Mouse (Mus musculus) limb, embryonic 15.5 days (tissue): ENCODE results near the gene Kif6. TPM values are rescaled to one million over a fixed set of nuclear protein-coding genes. Genes with fewer than 3 reads are reported as not detected.
A peak's percentile ranks its signal among the peaks of the same experiment; 100 is the strongest.

ENCODE experiments used
- ATAC-seq: fragments of 200-750 bp; cut with Nextera tagmentation; 2 replicates; pipeline ENCODE4 v1.8.0; 2017; ENCODE audit warnings: low read depth, moderate TSS enrichment; ENCODE audit not compliant: insufficient number of reproducible peaks, low FRiP score, low TSS enrichment
- H3K27ac ChIP-seq: fragments of 300-500 bp; sonication (generic); 2 replicates; pipeline ENCODE4 v1.5.1; 2015; ENCODE audit warnings: moderate library complexity, mild to moderate bottlenecking, inconsistent platforms
- H3K27me3 ChIP-seq: fragments of 300-500 bp; sonication (generic); 2 replicates; pipeline ENCODE4 v1.6.1; 2015; ENCODE audit warnings: inconsistent platforms
- H3K36me3 ChIP-seq: fragments of 300-500 bp; sonication (generic); 2 replicates; pipeline ENCODE4 v1.6.1; 2015; ENCODE audit warnings: inconsistent platforms
- H3K4me1 ChIP-seq: fragments of 300-500 bp; sonication (generic); 2 replicates; pipeline ENCODE4 v1.6.1; 2015; ENCODE audit warnings: inconsistent platforms
- H3K4me2 ChIP-seq: fragments of 300-500 bp; sonication (generic); 2 replicates; pipeline ENCODE4 v1.6.1; 2015; ENCODE audit warnings: mild to moderate bottlenecking, inconsistent platforms
- H3K4me3 ChIP-seq: fragments of 300-500 bp; sonication (generic); 2 replicates; pipeline ENCODE4 v1.5.1; 2015; ENCODE audit warnings: mild to moderate bottlenecking, inconsistent platforms
- H3K9ac ChIP-seq: fragments of 300-500 bp; sonication (generic); 2 replicates; pipeline ENCODE4 v1.6.1; 2015; ENCODE audit warnings: inconsistent platforms
- H3K9me3 ChIP-seq: fragments of 300-500 bp; sonication (generic); 2 replicates; pipeline ENCODE4 v1.6.1; 2016; ENCODE audit warnings: inconsistent platforms
- WGBS: fragments of 180-500 bp; shearing (Covaris S2); methylation state at CpG from one replicate; pipeline ENCODE4 v1.1.7; 2015; 5-methylcytosine and 5-hydroxymethylcytosine counted together
- polyA plus RNA-seq: library from polyadenylated mRNA; unstranded; fragments of >200 nt; fragmentation: Nextera tagmentation; extraction: Ambion mirVana; gene quantifications from 2 replicates; pipeline ENCODE4 v1.2.1, GENCODE M21; 2015

Kif6 gene
- polyA plus RNA-seq, 1 experiment from 2014 or later = 1.3 TPM

GRCm38 (mm10) chr17:49633041-49633440 lies 18.1 kb downstream of the Kif6 start:
- H3K9ac ChIP-seq = no peak overlapping the region
- no peaks in the 10 kb centered on the region for H3K9me3 ChIP-seq
- H3K4me1 ChIP-seq = no peaks in the 10 kb centered on the region
- ATAC-seq = no peak
- H3K27me3 ChIP-seq = no peaks in the 10 kb centered on the region
- H3K4me2 ChIP-seq = no peak overlapping the region
- no peak overlapping the region for H3K27ac ChIP-seq
- WGBS = 50% methylated on average over 8 of the region's 8 CpGs
- no peak overlapping the region for H3K4me3 ChIP-seq
- no peaks in the 10 kb centered on the region for H3K36me3 ChIP-seq

GRCm38 (mm10) chr17:49641903-49642302 lies 27.0 kb downstream of the Kif6 start:
- no peak overlapping the region for H3K4me2 ChIP-seq
- H3K27me3 ChIP-seq = no peaks in the 10 kb centered on the region
- no peak overlapping the region for H3K27ac ChIP-seq
- H3K9ac ChIP-seq = no peak overlapping the region
- no peaks in the 10 kb centered on the region for H3K36me3 ChIP-seq
- 0 out of 2 replicates have a peak, but pooled peaks cover 3% of the 10 kb centered on the region for H3K4me1 ChIP-seq
- H3K9me3 ChIP-seq = no peaks in the 10 kb centered on the region
- ATAC-seq = no peak
- no peak overlapping the region for H3K4me3 ChIP-seq
- 77% methylated on average over 6 of the region's 6 CpGs for WGBS

- H3K4me3 ChIP-seq = no peak overlapping the region
- H3K9me3 ChIP-seq = no peaks in the 10 kb centered on the region
- no peak for ATAC-seq
- 0 out of 2 replicates have a peak, but pooled peaks cover 3% of the 10 kb centered on the region for H3K4me1 ChIP-seq
- no peak overlapping the region for H3K4me2 ChIP-seq
- no peaks in the 10 kb centered on the region for H3K27me3 ChIP-seq
- no peak overlapping the region for H3K27ac ChIP-seq
- WGBS = 93% methylated on average over 8 of the region's 8 CpGs
- no peak overlapping the region for H3K9ac ChIP-seq
- H3K36me3 ChIP-seq = no peaks in the 10 kb centered on the region
These were observed 27.4 kb downstream of the Kif6 start for GRCm38 (mm10) chr17:49642336-49642735.

GRCm38 (mm10) chr17:49642889-49643490 lies 28.1 kb downstream of the Kif6 start:
- no peak for ATAC-seq
- no peaks in the 10 kb centered on the region for H3K9me3 ChIP-seq
- 0 out of 2 replicates have a peak, but pooled peaks cover 3% of the 10 kb centered on the region for H3K4me1 ChIP-seq
- 87% methylated on average over 11 of the region's 11 CpGs for WGBS
- H3K4me3 ChIP-seq = no peak overlapping the region
- H3K36me3 ChIP-seq = no peaks in the 10 kb centered on the region
- H3K27me3 ChIP-seq = no peaks in the 10 kb centered on the region
- no peak overlapping the region for H3K4me2 ChIP-seq
- H3K27ac ChIP-seq = no peak overlapping the region
- H3K9ac ChIP-seq = no peak overlapping the region

GRCm38 (mm10) chr17:49646267-49646666 lies 31.3 kb downstream of the Kif6 start:
- 0 out of 2 replicates have a peak, but pooled peaks cover 3% of the 10 kb centered on the region for H3K4me1 ChIP-seq
- H3K27ac ChIP-seq = no peak overlapping the region
- ATAC-seq = no peak
- 87% methylated on average over 5 of the region's 5 CpGs for WGBS
- H3K9me3 ChIP-seq = no peaks in the 10 kb centered on the region
- no peak overlapping the region for H3K4me2 ChIP-seq
- no peaks in the 10 kb centered on the region for H3K27me3 ChIP-seq
- no peak overlapping the region for H3K9ac ChIP-seq
- H3K4me3 ChIP-seq = no peak overlapping the region
- H3K36me3 ChIP-seq = no peaks in the 10 kb centered on the region

- Histone ChIP-seq H3K27me3 (no peaks in the 10 kb centered on the region), H3K27ac (peak overlapping the region; percentile 55; the same call in 1 of the 2 replicates), H3K36me3 (no peaks in the 10 kb centered on the region), H3K4me2 (no peak overlapping the region), H3K4me3 (no peak overlapping the region), H3K9ac (no peak overlapping the region), H3K4me1 (0 out of 2 replicates have a peak, but pooled peaks cover 3% of the 10 kb centered on the region), H3K9me3 (no peaks in the 10 kb centered on the region)
- WGBS = 58% methylated on average over 2 of the region's 2 CpGs
- no peak for ATAC-seq
These were observed 34.0 kb downstream of the Kif6 start for GRCm38 (mm10) chr17:49648970-49649369.

- H3K4me3 ChIP-seq = no peak overlapping the region
- H3K36me3 ChIP-seq = no peaks in the 10 kb centered on the region
- no peaks in the 10 kb centered on the region for H3K27me3 ChIP-seq
- no peaks in the 10 kb centered on the region for H3K4me1 ChIP-seq
- peak overlapping the region; percentile 35; the same call in 1 of the 2 replicates for H3K27ac ChIP-seq
- WGBS = 50% methylated on average over 7 of the region's 7 CpGs
- no peak overlapping the region for H3K9ac ChIP-seq
- peak; percentile 69; the same call in 1 of the 2 replicates for ATAC-seq
- no peak overlapping the region for H3K4me2 ChIP-seq
- no peaks in the 10 kb centered on the region for H3K9me3 ChIP-seq
These were observed 34.5 kb downstream of the Kif6 start for GRCm38 (mm10) chr17:49649394-49649793.

- Histone ChIP-seq H3K4me3 (no peak overlapping the region), H3K36me3 (no peaks in the 10 kb centered on the region), H3K27me3 (no peaks in the 10 kb centered on the region), H3K4me1 (no peaks in the 10 kb centered on the region), H3K27ac (no peak overlapping the region), H3K9me3 (no peaks in the 10 kb centered on the region), H3K4me2 (no peak overlapping the region), H3K9ac (no peak overlapping the region)
- no peak for ATAC-seq
- whole genome bisulfite sequencing = 82% methylated on average over 4 of the region's 4 CpGs
These were observed 35.4 kb downstream of the Kif6 start for GRCm38 (mm10) chr17:49650366-49650765.

GRCm38 (mm10) chr17:49652357-49652756 lies 37.4 kb downstream of the Kif6 start:
- H3K27ac ChIP-seq = no peak overlapping the region
- no peaks in the 10 kb centered on the region for H3K36me3 ChIP-seq
- H3K4me1 ChIP-seq = no peaks in the 10 kb centered on the region
- no peak overlapping the region for H3K9ac ChIP-seq
- no peak overlapping the region for H3K4me2 ChIP-seq
- whole genome bisulfite sequencing = 69% methylated on average over 3 of the region's 3 CpGs
- no peaks in the 10 kb centered on the region for H3K27me3 ChIP-seq
- no peak for ATAC-seq
- no peak overlapping the region for H3K4me3 ChIP-seq
- H3K9me3 ChIP-seq = no peaks in the 10 kb centered on the region

- Histone ChIP-seq H3K36me3 (no peaks in the 10 kb centered on the region), H3K4me2 (no peak overlapping the region), H3K4me1 (no peaks in the 10 kb centered on the region), H3K4me3 (no peak overlapping the region), H3K27ac (no peak overlapping the region), H3K27me3 (no peaks in the 10 kb centered on the region), H3K9ac (no peak overlapping the region), H3K9me3 (no peaks in the 10 kb centered on the region)
- no peak for ATAC-seq
- 75% methylated on average over 5 of the region's 5 CpGs for WGBS
These were observed 37.9 kb downstream of the Kif6 start for GRCm38 (mm10) chr17:49652800-49653199.

GRCm38 (mm10) chr17:49661626-49662025 lies 46.7 kb downstream of the Kif6 start:
- Histone ChIP-seq H3K4me1 (no peaks in the 10 kb centered on the region), H3K9me3 (no peaks in the 10 kb centered on the region), H3K36me3 (no peaks in the 10 kb centered on the region), H3K9ac (no peak overlapping the region), H3K27ac (no peak overlapping the region), H3K4me2 (no peak overlapping the region), H3K4me3 (no peak overlapping the region), H3K27me3 (no peaks in the 10 kb centered on the region)
- 65% methylated on average over 6 of the region's 6 CpGs for WGBS
- ATAC-seq = no peak

- no peaks in the 10 kb centered on the region for H3K9me3 ChIP-seq
These were observed 51.8 kb downstream of the Kif6 start for GRCm38 (mm10) chr17:49666728-49667127.

GRCm38 (mm10) chr17:49668296-49668695 lies 53.4 kb downstream of the Kif6 start:
- Histone ChIP-seq H3K36me3 (no peaks in the 10 kb centered on the region), H3K4me2 (no peak overlapping the region), H3K9ac (no peak overlapping the region), H3K27ac (no peak overlapping the region), H3K9me3 (no peaks in the 10 kb centered on the region), H3K4me1 (no peaks in the 10 kb centered on the region), H3K4me3 (no peak overlapping the region), H3K27me3 (no peaks in the 10 kb centered on the region)
- WGBS = 73% methylated on average over 6 of the region's 6 CpGs
- no peak for ATAC-seq

More at GRCm38 (mm10) chr17:49666728-49667127, 51.8 kb downstream of the Kif6 start:
- no peak overlapping the region for H3K4me3 ChIP-seq
- H3K36me3 ChIP-seq = no peaks in the 10 kb centered on the region
- 82% methylated on average over 5 of the region's 5 CpGs for WGBS
- H3K9ac ChIP-seq = no peak overlapping the region
- no peak overlapping the region for H3K4me2 ChIP-seq
- no peak overlapping the region for H3K27ac ChIP-seq
- ATAC-seq = no peak
- H3K4me1 ChIP-seq = no peaks in the 10 kb centered on the region
- no peaks in the 10 kb centered on the region for H3K27me3 ChIP-seq
